Mouse (Mus musculus) kidney, adult 2 months (tissue): ENCODE results near the gene Utrn.

Experiments
- CTCF ChIP-seq: fragments of 200-500 bp; conservative IDR thresholded peaks from 2 replicates; pipeline ENCODE4 v1.5.1; 2011; ENCODE audit warnings: low read depth, mild to moderate bottlenecking, control low read depth, low read length, moderate library complexity, mixed read lengths; ENCODE audit not compliant: insufficient read depth, insufficient read length
- POLR2A ChIP-seq: fragments of 200-500 bp; IDR thresholded peaks from one replicate; pipeline ENCODE4 v1.6.1; 2011; ENCODE audit warnings: low read depth, low read length, control low read depth

DNA sequence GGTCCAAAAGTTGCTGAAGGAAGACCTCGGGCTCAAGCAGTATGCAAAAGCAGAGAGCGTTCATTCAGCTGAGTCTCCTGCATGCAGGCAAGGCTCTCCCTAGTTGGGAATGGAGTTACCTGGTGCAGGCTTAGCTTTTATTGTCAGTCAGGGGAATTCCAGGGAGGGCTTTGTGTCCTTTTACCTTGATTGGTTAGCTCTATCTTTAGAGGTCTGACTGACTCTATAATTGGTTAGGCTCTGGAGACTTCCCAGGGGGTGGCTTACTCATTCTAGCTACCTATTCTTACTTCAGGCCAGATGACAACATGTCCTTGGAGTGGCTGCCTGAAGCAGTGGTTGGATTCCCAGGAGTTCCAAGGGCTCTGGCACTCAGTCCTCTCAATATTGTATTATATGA is 40.7 kb upstream of the Utrn start:
- TF ChIP-seq CTCF (no peak), POLR2A (no peak)
